Mouse (Mus musculus): ENCODE data around the gene Tbc1d22b. TPM values are rescaled to one million over a fixed set of nuclear protein-coding genes. Genes with fewer than 3 reads are reported as not detected.

Tbc1d22b gene
- total and polyA plus RNA-seq, 2 experiments from 2014 or later = 29.3 to 38.8 TPM

DNA sequence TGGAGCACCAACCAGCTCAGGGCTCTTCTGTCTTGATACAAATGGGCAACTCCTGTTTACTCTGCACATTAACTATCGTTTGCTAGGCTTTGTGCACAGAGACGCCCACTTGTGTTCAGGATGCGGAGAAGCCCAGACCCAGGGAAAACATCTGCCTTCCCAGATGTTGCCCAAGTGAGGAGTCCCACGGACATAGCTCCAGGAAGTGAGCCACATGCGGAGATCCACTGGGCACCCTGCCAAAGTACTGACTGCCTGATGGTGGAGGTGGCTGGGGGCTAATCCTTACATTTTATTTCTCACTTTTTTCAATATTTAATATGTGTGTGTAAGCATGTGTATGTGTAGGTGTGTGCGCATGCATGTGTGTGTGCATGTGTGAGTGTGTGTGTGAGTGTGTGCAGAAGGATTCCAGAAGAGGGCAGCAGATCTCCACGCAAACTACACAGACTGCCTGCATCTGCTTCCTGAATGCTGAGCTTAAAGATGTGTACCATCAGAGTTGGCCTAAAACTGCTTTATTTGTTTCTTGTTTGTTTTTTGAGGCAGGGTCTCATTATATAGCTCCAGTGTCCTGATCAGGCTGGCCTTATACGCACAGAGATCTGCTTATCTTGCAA, 20.9 kb upstream of the Tbc1d22b start:
- WGBS = 82% methylated on average over 8 of the region's 8 CpGs
- ATAC-seq = no peak

GRCm38 (mm10) chr17:29530508-29530907, 19.1 kb upstream of the Tbc1d22b start:
- no peak for DNase-seq
- no peaks in the 10 kb centered on the region for H3K9me3 ChIP-seq (ENCODE audit: low read length)
- no peak overlapping the region for H3K4me2 ChIP-seq (ENCODE audit: low read depth)
- H3K4me1 ChIP-seq (ENCODE audit: insufficient read depth) = no peaks in the 10 kb centered on the region
- no peak overlapping the region for H3K27ac ChIP-seq (ENCODE audit: low read depth, low read length)
- no peak for TF ChIP-seq CTCF (IDR thresholded peaks at IDR 0.05; ENCODE audit: low read depth)
- 84% methylated on average over 6 of the region's 6 CpGs for WGBS
- no peak overlapping the region for H3K4me3 ChIP-seq (ENCODE audit: low read depth, low read length)
- H3K36me3 ChIP-seq (ENCODE audit: insufficient read depth) = no peaks in the 10 kb centered on the region
- ATAC-seq = no peak
- H3K27me3 ChIP-seq (ENCODE audit: insufficient read depth, low read length) = no peaks in the 10 kb centered on the region
- H3K9ac ChIP-seq = no peak overlapping the region

More for the DNA sequence above, 20.9 kb upstream of the Tbc1d22b start:
- peak; percentile 62 for TF ChIP-seq CTCF (IDR thresholded peaks at IDR 0.05; ENCODE audit: low read depth)
- Histone ChIP-seq H3K4me2 (ENCODE audit: low read depth) (no peak overlapping the region), H3K4me1 (ENCODE audit: insufficient read depth) (no peaks in the 10 kb centered on the region), H3K27ac (ENCODE audit: low read depth, low read length) (no peak overlapping the region), H3K27me3 (ENCODE audit: insufficient read depth, low read length) (no peaks in the 10 kb centered on the region), H3K4me3 (ENCODE audit: low read depth, low read length) (no peak overlapping the region), H3K9ac (no peak overlapping the region), H3K36me3 (ENCODE audit: insufficient read depth) (no peaks in the 10 kb centered on the region), H3K9me3 (ENCODE audit: low read length) (no peaks in the 10 kb centered on the region)
- DNase-seq = peak; percentile 29

GRCm38 (mm10) chr17:29531278-29531677, 18.3 kb upstream of the Tbc1d22b start:
- Histone ChIP-seq H3K27ac (ENCODE audit: low read depth, low read length) (no peak overlapping the region), H3K27me3 (ENCODE audit: insufficient read depth, low read length) (no peaks in the 10 kb centered on the region), H3K4me2 (ENCODE audit: low read depth) (no peak overlapping the region), H3K4me3 (ENCODE audit: low read depth, low read length) (no peak overlapping the region), H3K36me3 (ENCODE audit: insufficient read depth) (no peaks in the 10 kb centered on the region), H3K9me3 (ENCODE audit: low read length) (no peaks in the 10 kb centered on the region), H3K9ac (no peak overlapping the region), H3K4me1 (ENCODE audit: insufficient read depth) (no peaks in the 10 kb centered on the region)
- no peak for TF ChIP-seq CTCF (IDR thresholded peaks at IDR 0.05; ENCODE audit: low read depth)
- WGBS = 76% methylated on average over 9 of the region's 9 CpGs
- no peak for ATAC-seq
- DNase-seq = no peak

GRCm38 (mm10) chr17:29531757-29532384, 17.7 kb upstream of the Tbc1d22b start:
- WGBS = 37% methylated on average over 10 of the region's 10 CpGs
- no peak for DNase-seq
- no peak for ATAC-seq

DNA sequence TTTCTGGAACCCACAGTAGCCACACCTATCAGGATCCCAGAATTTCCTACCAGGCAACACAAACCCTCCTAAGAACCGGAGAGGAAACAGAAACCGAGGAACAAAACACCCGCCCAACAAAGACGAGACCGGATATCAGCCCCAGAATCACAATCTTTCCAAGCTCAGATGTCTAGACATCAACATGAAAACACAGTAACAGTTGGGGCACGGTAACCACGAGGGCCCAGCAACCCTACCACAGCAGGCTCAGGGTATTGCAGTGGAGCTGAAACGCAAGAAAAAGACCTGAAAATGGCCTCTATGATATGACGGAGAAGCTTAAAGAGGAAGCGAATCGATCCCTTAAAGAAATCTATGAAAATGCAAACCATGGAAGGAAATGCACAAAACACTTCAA, 15.7 kb upstream of the Tbc1d22b start:
- Histone ChIP-seq H3K27ac (ENCODE audit: low read depth, low read length) (no peak overlapping the region), H3K27me3 (ENCODE audit: insufficient read depth, low read length) (no peaks in the 10 kb centered on the region), H3K4me1 (ENCODE audit: insufficient read depth) (no peaks in the 10 kb centered on the region), H3K4me3 (ENCODE audit: low read depth, low read length) (no peak overlapping the region), H3K9ac (no peak overlapping the region), H3K9me3 (ENCODE audit: low read length) (no peaks in the 10 kb centered on the region), H3K4me2 (ENCODE audit: low read depth) (no peak overlapping the region), H3K36me3 (ENCODE audit: insufficient read depth) (no peaks in the 10 kb centered on the region)
- 93% methylated on average over 11 of the region's 11 CpGs for WGBS
- no peak for TF ChIP-seq CTCF (IDR thresholded peaks at IDR 0.05; ENCODE audit: low read depth)
- DNase-seq (no peak), ATAC-seq (no peak)

More at GRCm38 (mm10) chr17:29531757-29532384, 17.7 kb upstream of the Tbc1d22b start:
- no peak for TF ChIP-seq CTCF (IDR thresholded peaks at IDR 0.05; ENCODE audit: low read depth)
- no peak overlapping the region for H3K4me2 ChIP-seq (ENCODE audit: low read depth)
- H3K9ac ChIP-seq = no peak overlapping the region
- no peaks in the 10 kb centered on the region for H3K27me3 ChIP-seq (ENCODE audit: insufficient read depth, low read length)
- no peaks in the 10 kb centered on the region for H3K36me3 ChIP-seq (ENCODE audit: insufficient read depth)
- H3K9me3 ChIP-seq (ENCODE audit: low read length) = no peaks in the 10 kb centered on the region
- no peak overlapping the region for H3K4me3 ChIP-seq (ENCODE audit: low read depth, low read length)
- no peaks in the 10 kb centered on the region for H3K4me1 ChIP-seq (ENCODE audit: insufficient read depth)
- no peak overlapping the region for H3K27ac ChIP-seq (ENCODE audit: low read depth, low read length)

GRCm38 (mm10) chr17:29540426-29540825, 9.2 kb upstream of the Tbc1d22b start:
- TF ChIP-seq CTCF (IDR thresholded peaks at IDR 0.05; ENCODE audit: low read depth) = no peak
- ATAC-seq (no peak), DNase-seq (no peak)
- H3K9ac ChIP-seq = no peak overlapping the region
- no peak overlapping the region for H3K4me2 ChIP-seq (ENCODE audit: low read depth)
- no peak overlapping the region for H3K4me3 ChIP-seq (ENCODE audit: low read depth, low read length)
- no peaks in the 10 kb centered on the region for H3K9me3 ChIP-seq (ENCODE audit: low read length)
- H3K36me3 ChIP-seq (ENCODE audit: insufficient read depth) = no peaks in the 10 kb centered on the region
- WGBS = 86% methylated on average over 8 of the region's 8 CpGs
- H3K27ac ChIP-seq (ENCODE audit: low read depth, low read length) = no peak overlapping the region
- H3K27me3 ChIP-seq (ENCODE audit: insufficient read depth, low read length) = no peaks in the 10 kb centered on the region
- no peaks in the 10 kb centered on the region for H3K4me1 ChIP-seq (ENCODE audit: insufficient read depth)

GRCm38 (mm10) chr17:29541419-29541818, 8.2 kb upstream of the Tbc1d22b start:
- H3K4me2 ChIP-seq (ENCODE audit: low read depth) = no peak overlapping the region
- H3K4me3 ChIP-seq (ENCODE audit: low read depth, low read length) = no peak overlapping the region
- no peaks in the 10 kb centered on the region for H3K4me1 ChIP-seq (ENCODE audit: insufficient read depth)
- no peaks in the 10 kb centered on the region for H3K27me3 ChIP-seq (ENCODE audit: insufficient read depth, low read length)
- no peak for TF ChIP-seq CTCF (IDR thresholded peaks at IDR 0.05; ENCODE audit: low read depth)
- ATAC-seq (no peak), DNase-seq (peak; percentile 42)
- no peaks in the 10 kb centered on the region for H3K36me3 ChIP-seq (ENCODE audit: insufficient read depth)
- 56% methylated on average over 14 of the region's 14 CpGs for WGBS
- no peak overlapping the region for H3K9ac ChIP-seq
- no peak overlapping the region for H3K27ac ChIP-seq (ENCODE audit: low read depth, low read length)
- H3K9me3 ChIP-seq (ENCODE audit: low read length) = no peaks in the 10 kb centered on the region
